Mouse (Mus musculus) gonadal fat pad, adult 2 months (tissue): ENCODE results near the gene Gsk3b. TPM values are rescaled to one million over a fixed set of nuclear protein-coding genes. Genes with fewer than 3 reads are reported as not detected.
"Not testable (repeated sequence)": the region's sequence is repeated elsewhere in the genome, so short reads cannot be mapped to it uniquely, and the experiment has no call there.

Source experiments
- DNase-seq: peaks from one replicate; pipeline ENCODE4 v3.0.0-alpha.2; 2012; ENCODE audit warnings: low read depth
- polyA plus RNA-seq: library from polyadenylated mRNA; depleted of rRNA; stranded (reverse); fragments of >200 nt; gene quantifications from 2 replicates; pipeline ENCODE4 v1.2.3, GENCODE M21; 2012

Gsk3b gene
- polyA plus RNA-seq, 1 experiment: 16.7 TPM

DNA sequence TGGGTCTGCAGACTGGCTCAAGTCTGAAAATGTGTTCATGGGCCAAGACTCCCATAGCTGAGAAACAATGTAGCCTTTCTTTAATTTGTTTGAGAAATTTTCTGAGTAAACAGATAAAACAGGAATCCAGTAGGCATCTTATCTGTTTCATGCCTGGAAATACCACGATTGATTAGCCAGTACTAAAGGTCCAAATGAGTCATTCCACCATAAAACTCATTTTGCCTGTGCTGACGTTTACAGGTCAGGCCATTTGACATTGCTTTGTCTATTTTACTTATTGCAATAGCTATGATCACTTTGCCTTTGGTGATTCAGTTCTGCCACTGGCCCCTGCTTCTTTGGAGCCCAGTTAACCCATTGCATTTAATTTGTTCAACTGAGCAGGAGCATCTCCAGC is 11.8 kb downstream of the Gsk3b start:
- DNase-seq: no peak

DNA sequence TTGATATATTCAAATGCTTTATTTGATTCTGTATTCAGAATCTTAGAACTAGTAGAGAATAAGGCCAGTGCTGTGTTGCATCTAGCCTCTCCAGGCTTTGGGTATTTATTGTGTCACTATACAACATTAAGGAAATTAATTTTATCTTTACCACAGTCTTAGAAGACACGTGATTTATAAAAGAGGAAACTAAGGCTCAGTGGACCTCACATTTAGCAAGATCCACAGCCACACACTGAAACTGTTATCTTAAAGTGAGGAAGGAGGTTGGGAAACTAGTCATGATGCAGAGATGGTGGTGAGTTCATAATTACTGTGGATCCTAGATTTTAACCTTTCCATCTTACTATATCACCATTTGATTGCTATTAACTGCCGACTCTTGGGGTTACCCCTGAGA is 16.7 kb downstream of the Gsk3b start:
- no peak for DNase-seq

DNA sequence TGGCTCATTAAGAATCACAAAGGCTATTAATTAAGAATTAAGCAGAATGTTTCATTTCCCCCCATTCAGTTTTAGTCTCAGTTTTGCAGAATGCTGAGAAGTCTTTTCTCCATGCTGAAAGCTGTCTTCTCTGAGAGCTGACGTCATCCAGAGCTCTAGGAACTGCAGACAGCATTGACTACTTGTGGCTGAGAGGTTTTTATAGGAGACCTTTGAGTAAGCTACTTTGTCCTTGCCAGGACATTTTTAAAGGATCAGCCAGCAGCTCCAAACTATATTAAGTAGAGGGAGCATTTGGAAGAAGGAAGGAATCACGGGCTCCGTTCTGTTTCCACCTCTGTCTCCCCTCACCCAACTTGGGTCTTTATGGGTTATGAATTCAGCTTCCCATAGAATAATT is 17.7 kb downstream of the Gsk3b start:
- no peak for DNase-seq

DNA sequence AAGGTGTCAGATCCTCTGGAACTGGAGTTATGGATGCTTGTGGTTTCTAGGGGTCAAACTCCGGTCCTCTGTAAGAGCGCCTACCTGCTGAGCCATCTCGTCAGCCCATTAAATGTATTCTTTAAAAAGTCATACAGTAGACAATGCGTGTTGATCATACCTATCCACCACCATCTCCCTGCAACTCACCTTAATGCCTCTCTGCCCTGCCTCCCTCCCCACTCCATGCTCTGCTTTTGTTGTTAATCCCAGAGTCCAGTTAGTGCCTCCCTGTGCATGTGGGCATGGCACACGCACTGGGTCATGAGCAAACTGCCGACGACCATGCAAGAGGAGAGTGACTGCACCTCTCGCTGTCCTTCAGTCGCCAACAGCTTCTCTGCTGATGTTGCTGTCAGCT is 21.2 kb downstream of the Gsk3b start:
- no peak for DNase-seq

DNA sequence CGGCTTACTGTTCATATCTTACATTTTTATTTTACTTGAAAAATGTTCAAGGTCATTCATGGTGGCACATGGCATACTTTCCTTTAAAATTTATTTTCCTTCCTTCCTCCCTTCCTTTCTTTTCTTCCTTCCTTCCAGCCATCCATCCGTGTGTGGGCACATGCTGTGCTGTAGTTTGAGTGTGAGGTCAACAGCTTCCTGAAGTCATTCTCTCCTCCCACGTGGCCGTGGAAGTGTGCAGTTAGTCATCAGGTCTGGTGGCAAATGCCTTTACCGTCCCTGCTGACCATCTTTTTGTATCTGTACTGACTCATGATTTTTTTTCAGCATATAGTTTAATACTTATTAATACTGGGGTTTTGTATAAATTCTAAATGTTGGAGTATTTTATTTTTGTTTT is 21.8 kb downstream of the Gsk3b start:
- no peak for DNase-seq

DNA sequence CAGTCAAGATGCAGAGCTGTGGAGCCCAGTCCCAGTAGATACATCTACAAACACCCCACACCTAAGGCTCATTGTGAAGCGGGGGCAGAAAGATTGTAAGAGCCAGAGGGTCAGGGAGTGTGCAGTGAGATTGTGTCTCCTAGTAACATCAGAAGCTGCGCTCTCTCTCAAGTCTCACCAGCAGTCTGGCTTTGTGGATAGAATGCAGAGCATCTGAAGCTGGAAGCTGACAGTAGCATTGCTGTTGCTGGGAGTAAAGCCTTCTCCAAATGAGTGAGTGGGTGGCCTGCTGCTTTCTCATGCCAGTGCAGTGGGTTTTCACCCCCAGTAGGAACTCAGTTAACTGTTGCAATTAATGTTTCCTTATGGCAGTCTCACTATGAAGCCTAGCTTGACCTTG is 25.3 kb downstream of the Gsk3b start:
- no peak for DNase-seq

DNA sequence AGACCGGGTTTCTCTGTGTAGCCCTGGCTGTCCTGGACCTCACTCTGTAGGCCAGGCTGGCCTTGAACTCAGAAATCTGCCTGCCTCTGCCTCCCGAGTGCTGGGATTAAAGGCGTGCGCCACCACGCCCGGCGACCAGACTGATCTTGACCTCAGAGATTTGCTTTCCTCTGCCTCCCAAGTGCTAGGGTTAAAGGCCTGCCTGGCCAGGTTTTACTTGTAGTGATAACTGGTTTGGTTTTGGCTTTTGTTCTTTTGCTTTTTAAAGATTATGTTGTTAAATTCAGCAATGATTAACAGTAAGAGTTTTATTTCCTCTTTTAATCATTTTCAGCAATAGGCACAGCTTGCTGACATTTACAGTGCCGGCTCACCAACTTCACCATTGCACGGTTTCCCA is 29.1 kb downstream of the Gsk3b start:
- not testable (repeated sequence) for DNase-seq

DNA sequence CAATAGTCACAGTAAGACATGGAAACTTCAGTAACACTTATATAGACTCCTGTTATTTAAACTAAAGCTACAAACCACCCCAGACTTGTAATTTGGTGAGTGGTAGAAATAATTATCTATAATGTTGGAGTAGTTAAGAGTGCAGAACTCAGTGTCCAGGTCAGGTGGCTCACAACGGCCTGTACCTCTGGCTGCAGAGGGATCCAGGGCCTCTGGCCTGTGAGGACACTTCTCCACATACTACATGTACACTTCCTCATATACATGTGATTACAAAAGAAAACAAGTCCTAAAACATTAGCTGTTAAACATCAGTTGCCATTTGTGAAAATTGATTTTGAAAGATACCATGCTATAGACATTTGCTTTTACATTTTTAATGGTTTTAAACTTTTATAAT is 29.9 kb downstream of the Gsk3b start:
- DNase-seq: no peak

DNA sequence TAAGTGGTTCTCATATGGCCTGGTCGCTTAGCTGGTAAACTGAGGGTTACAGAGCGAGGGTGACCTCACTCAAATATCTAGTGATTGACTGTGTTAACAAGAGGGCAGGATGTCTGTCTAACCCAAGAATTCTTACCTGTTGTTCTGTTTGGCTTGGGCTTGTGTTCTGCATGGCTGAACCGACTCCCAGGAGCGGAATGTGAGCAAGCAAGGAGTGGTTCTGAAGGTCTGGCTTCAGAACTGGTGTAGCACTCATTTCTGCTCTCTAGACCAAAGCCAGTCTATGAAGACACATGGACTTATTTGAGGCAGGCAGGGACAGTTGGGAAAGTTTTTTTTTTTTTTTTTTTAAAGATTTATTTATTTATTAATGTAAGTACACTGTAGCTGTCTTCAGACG is 30.5 kb downstream of the Gsk3b start:
- no peak for DNase-seq

DNA sequence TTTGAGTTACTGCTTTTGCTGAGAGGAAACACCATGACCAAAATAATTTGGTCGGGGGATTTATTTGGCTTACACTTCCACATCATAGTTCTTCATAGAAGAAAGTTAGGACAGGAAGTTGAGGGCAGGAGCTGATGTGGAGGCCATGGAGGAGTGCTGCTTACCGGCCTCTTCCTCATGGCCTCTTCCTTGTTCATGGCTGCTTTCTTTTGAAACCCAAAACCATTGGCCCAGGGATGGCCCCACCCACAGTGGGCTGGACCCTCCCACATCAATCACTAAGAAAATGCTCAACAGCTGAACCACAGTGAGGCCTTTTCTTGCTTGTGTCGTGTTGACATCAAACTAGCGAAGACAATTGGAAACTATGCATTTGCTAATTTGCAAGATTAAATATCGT is 40.4 kb downstream of the Gsk3b start:
- no peak for DNase-seq

DNA sequence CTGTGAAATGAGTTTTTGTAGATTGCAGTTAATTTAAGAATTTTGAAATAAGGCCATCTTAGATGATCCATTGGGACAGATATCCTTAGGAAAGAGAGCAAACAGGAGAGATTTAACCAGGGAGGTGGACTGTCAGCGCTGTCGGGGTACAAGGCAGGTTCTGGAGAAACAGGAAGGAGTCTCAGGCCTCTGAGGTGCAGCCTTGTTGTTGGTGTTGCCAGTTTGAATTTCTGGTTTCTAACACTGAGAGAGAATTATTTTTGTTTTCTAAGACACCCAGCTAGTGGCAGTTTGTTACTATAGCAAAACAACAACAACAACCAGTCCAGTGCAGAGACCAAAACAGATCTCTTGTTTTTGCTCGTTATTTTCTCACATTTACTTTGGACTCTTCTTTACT is 42.2 kb downstream of the Gsk3b start:
- DNase-seq: no peak

DNA sequence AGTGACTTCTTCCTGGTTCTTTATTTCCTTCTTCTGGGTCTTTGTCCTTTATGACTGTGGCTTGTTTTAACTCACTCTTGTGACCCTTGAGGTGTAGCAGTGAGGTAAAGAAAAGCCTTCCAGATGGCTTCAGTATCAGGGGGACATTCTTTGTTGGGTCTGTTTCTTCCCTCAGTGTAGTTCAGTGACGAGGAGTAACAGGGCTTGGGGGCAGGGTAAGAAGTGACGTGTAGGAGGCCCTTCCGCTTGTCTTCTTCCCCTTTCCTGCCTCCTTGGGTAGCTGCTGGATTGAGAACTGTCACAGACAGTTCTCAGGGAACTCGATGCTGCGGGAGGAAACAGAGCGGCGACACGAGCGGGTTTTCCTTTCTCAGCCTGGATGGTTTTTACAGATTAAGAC is 43.0 kb downstream of the Gsk3b start:
- DNase-seq: no peak

DNA sequence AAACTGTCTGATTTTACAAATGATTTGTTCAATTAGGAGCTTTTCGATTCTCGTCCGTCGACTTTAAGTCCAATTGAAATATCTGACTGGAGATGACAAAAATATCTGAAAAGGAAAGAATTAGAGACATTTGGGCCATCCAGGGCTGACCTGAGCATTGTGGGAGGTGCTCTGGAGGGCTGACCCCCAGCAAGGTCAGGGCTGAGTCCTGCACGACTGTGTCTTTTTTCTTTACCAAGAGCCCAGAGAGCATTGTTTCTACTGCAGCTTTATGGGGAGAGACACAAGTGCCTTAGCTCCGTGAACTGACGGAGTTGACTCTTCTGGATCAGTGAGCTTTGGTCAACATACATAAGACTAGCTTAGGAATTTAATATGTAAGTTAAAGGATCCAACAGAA is 43.4 kb downstream of the Gsk3b start:
- no peak for DNase-seq

DNA sequence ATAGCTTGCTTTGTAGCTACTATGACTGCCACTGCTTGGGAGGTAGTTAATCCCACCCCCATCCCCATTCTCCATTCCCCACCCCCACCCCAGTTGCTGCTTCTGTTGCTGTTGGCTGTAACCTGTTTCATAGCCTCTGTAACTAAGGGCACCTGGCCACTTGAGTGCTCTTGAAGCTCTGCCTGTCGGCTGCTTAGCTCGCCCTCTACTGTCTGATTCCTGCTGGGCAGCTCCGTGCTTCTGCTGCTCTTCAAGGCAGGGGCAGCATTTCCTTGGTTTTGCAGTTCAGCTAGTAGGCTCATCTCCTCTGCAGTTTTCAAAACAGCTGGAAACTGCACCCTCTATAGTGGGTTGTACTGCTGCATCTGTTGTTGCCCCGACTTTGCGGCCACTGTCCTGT is 48.5 kb downstream of the Gsk3b start:
- DNase-seq: no peak

DNA sequence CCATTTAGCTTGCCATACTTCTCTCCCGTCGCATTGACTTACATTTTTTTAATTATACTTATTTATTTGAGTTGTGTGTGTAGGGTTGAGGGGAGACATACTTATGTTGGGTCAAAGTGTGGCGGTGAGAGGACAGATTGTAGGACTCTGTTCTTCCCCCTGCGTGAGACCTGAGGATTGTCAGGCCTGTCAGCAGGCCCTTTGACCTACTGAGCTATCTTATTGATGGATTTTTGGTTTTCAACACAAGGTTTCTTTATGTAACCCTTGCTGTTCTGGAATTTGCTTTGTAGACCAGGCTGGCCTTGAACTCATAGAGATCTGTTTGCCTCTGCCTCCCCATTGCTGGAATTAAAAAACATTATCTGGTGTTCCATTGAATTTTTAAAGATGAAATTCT is 56.1 kb downstream of the Gsk3b start:
- DNase-seq: no peak

DNA sequence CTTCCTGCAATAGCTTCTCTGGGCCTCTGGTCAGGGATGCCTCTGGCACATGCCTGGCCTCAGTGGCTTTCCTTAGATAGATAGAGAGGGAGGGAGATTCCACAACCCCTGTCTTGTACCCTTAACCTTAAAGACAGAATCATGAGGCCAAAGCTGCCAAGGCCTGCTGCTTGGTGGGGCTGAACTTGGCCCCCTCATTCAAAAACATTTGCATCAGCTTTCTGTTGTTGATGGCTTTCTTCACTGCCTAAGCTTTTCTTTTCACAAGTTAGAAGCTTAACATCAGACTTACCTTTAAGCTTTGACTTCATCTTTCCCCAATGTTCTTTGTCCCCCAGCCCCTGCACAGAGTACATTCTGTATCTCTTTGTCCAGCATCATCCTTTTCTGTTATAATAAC is 61.8 kb downstream of the Gsk3b start:
- DNase-seq: no peak

DNA sequence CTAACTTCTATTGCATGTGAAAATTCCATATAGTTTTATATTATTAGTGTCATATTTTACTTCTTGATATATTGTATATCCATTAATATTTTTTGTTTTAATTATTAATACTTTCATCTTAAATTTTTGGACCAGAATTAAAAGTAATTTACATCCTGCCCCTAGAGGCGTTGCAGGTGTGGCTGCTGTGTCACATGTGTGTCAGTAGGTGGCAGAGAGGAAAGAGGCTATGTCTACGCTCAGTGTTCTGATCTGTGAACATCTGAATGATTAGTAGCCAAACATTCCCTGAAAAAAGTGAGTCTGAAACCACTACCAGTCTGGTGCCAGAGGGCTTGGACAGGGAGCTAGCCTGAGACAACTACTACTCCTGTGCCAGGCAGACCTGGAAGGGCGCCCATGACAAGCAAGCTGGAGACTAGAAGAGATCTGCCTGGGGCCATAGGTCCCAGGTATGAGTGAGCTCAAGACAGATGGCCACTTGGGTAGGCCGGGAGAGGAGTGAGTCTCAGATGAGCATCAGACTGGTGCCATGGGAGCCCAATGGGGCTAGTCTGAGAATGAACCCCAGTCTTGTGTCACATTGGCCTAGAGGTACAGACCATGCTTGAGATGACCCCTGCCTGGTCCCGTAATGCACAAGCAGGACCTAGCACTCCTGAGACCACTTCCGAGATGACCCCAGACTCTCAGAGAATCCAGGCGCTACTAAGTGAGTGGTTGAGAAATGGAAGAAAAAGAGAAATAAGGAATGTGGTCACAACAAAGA is 69.2 kb downstream of the Gsk3b start:
- no peak for DNase-seq

DNA sequence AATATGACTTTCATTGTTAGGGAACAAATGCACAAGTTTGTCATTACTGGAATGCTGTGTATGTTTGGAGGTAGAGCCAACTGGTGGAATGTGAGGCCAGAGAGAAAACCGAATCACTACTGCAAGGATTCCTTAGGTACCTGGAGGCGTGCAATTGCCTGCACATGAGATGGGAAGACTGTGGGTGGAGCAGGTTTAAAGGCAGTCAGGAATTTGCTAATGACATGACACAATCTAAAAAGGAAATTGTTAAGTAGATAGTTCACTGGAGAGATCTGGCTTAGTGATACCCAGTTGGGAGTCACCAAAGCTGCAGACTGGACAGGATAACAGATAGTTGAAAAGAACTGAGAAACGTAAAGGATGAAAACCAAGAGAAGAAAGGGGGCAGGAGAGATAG is 73.2 kb downstream of the Gsk3b start:
- DNase-seq: no peak

DNA sequence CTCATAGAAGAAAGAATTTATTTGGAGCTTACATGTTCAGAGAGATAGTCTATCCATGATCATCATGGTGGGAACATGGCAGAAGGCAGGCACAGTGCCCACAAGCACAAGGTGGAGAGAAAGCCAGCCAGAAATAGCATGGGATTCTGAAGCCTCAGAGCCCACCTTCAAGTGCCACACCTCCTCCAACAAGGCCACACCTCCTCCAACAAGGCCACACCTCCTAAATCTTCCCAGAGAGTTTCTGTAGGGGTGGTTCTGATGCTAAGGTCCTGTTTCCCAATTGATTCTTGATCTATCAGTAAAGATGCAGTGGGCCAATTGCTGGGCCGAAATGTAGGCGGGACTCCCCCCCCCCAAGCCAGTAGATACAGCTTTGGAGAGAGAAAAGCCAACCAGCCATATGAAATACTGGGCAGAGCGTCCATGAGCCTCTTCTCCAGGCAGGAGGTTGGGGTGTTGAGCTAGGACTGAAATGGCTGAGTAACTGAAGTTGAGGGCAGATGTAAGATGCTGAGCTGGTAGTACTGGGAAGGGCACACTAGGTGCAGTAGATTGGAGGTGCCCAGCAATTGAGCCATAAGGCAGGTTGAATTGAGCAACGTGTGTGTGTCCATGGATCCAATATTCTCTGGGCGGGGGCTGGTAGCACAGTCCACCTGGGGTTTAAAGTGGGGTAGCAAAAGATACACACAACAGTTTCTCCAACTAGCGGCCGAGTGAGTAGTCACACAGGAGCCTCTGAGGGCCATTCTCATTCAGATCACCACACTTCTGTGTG is 76.2 kb downstream of the Gsk3b start:
- DNase-seq: no peak

DNA sequence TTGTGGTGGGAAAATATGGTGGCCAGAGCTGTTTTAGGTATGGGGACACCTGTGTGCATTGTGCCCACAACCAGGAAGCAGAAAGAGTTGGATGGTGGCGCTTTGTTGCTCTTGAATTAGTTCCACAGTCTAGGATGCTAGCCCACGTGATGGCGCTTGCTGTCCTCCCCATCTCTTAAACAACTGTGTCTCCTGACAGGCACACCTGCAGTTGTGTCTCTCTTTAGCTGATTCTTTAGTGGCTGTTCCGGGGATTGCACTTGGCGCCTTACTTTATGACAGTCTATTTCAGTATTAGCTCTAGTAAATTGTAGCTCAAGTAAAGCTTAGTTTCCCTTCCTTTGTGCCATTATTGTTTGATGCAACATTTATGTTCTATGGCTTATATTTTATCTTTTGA is 80.2 kb downstream of the Gsk3b start:
- no peak for DNase-seq

DNA sequence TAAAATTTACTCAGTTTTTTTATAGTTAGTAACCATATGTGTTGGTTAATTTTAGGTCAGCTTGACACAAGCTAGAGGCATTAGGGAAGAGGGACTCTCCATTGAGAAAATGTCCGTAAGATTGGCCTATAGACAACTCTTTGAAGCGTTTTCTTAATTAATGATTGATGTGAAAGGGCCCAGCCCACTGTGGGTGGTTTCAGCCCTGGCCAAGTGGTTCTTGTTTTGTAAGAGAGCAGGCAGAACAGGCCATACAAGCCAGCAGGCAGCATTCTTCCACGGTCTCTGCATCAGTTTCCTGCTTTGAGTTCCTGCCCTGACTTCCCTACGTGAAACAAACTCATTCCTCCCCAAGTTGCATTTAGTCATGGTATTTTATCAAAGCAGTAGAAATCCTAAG is 90.3 kb downstream of the Gsk3b start:
- no peak for DNase-seq

DNA sequence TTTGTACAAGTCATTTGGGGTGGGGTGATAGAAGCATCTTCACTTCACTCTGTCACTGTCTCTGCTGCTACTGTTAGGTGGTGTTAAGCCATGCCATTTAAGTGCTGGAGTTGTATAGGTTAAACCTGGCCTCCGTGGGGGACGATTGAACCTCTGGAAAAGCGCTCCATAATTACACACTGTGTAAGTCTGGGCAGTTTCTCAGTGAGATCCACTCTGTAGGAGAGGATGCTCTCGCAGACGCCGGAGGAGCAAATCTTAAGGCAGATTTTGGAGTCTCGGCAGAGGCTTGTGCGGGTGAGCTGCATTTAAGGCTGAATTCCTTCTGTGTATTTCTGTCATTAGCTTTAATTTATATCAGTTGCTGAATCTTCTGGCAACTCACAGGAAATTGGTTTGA is 92.6 kb downstream of the Gsk3b start:
- DNase-seq: no peak

DNA sequence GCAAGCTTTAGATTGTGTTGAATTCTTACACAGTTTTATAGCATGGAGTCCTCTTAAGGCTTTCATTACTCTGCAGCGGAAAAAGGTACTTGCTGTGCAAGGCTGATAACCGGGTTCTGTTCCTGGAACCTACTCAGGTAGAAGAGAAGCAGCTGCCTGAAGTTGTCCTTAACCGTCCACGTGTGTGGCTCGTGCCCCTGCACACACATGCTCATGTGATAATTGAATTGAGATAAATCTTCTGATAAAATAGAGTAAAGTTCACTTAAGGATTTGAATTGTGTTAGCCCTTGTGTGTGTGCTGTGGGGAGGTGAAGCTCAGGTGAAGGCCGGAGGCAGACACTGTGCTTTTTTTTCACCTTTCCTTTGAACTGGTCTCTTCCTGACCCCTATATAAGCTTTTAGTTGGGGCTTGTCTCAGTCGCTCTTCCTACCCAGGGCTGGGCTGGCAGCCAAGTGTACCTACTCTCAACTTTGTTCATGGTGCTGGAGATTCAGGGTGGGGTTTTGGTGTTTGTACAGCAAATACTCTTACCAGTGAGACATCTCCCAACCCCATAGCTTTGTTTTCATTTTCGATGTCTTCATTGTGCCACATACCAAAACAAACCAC is 96.0 kb downstream of the Gsk3b start:
- DNase-seq: no peak
